Mouse (Mus musculus) cortical plate, adult 2 months (tissue): ENCODE results near the gene Mark4. TPM values are rescaled to one million over a fixed set of nuclear protein-coding genes. Genes with fewer than 3 reads are reported as not detected.
A peak's percentile ranks its signal among the peaks of the same experiment; 100 is the strongest.

Experiments
- H3K27ac ChIP-seq: fragments of 200-500 bp; 2 replicates; pipeline ENCODE4 v1.5.1; 2012; ENCODE audit warnings: low read length, control low read depth, inconsistent platforms; ENCODE audit not compliant: insufficient read depth
- H3K4me1 ChIP-seq: fragments of 200-500 bp; 2 replicates; pipeline ENCODE4 v1.6.1; 2011; ENCODE audit warnings: low read length; ENCODE audit not compliant: control insufficient read depth, insufficient read depth
- H3K4me3 ChIP-seq: fragments of 200-500 bp; 2 replicates; pipeline ENCODE4 v1.5.1; 2011; ENCODE audit warnings: mild to moderate bottlenecking, low read length, control low read depth; ENCODE audit not compliant: insufficient read depth
- CTCF ChIP-seq: fragments of 200-500 bp; IDR thresholded peaks from 2 replicates; pipeline ENCODE4 v1.5.1; 2011; ENCODE audit warnings: mild to moderate bottlenecking, control low read depth, low read length; ENCODE audit not compliant: insufficient read depth; ENCODE audit errors: extremely low read depth
- POLR2A ChIP-seq: fragments of 200-500 bp; IDR thresholded peaks from 2 replicates; pipeline ENCODE4 v1.6.1; 2011; ENCODE audit warnings: mild to moderate bottlenecking, low read length, control low read depth; ENCODE audit not compliant: insufficient read depth; ENCODE audit errors: extremely low read depth
- polyA plus RNA-seq: library from polyadenylated mRNA; depleted of rRNA; stranded (reverse); fragments of >200 nt; gene quantifications from 2 replicates; pipeline ENCODE4 v1.2.3, GENCODE M21; 2012

The Mark4 gene
- polyA plus RNA-seq, 1 experiment: 52.0 TPM

DNA sequence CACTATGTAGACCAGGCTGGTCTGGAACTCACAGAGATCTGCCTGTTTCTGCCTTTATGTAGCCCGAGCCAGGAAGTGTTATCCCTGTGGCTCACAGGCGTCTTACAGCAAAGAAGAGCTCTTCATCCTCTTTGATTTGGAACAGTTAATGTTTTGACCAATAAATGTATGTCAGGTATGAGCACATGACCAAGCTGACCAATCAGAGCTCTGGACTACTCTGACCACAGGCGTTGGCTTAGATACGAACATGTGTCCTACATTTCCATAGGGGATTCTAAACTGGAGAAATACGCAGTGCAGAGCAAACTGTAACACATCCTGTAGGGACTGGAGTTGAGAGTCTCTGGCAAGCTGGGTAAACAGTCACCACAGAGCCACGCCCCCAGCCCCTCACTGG, 31.7 kb downstream of the Mark4 start:
- Histone ChIP-seq H3K4me3 (no peak overlapping the region), H3K4me1 (peaks cover 2% of the 10 kb centered on the region; the same call in 1 of the 2 replicates), H3K27ac (peak overlapping the region; percentile 19; the same call in 1 of the 2 replicates)
- TF ChIP-seq CTCF: no peak
- TF ChIP-seq POLR2A: no peak

DNA sequence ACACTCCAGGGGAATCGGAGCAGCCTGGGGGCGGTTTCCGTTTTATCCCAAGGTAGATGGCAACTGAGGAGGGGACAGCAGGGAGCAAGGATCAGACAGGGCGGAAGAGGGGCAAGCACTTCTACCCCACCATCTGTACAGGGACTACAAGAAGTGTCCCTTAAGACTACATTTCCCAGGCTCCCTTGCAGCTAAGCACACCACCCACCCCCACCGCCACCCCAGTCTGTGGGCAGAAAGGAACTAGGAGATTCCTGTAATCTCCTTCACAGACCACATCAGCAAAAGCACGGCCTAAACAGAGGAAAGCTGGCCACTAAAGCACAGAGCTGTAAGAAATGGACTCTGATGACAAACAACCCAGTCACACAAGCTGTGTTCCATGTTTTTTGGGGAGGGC, 32.3 kb downstream of the Mark4 start:
- Histone ChIP-seq H3K27ac (peak overlapping the region; percentile 19; the same call in 1 of the 2 replicates), H3K4me1 (peaks cover 2% of the 10 kb centered on the region; the same call in 1 of the 2 replicates), H3K4me3 (no peak overlapping the region)
- no peak for TF ChIP-seq CTCF
- TF ChIP-seq POLR2A: no peak

DNA sequence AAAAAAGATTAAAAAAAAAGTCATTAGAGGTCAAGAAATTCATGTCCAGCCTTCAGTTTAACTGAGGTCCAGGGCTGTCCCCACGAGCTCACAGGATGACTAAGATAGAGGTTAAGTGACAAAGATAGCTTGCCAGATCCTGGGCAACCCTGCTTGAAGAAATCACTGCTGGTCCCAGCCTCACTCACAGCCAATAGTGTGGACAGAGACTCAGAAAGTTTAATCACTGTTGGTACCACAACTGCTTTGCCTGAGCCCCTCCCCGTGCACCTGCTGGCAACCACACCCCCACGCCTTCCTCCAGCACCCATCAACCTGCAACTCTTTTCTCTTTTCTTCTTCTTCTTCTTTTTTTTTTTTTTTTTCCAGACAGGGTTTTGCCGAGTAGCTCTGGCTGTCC, 34.6 kb downstream of the Mark4 start:
- no peak overlapping the region for H3K27ac ChIP-seq
- no peak overlapping the region for H3K4me3 ChIP-seq
- peaks cover 4% of the 10 kb centered on the region; the same call in 1 of the 2 replicates for H3K4me1 ChIP-seq
- TF ChIP-seq CTCF (no peak), POLR2A (no peak)

DNA sequence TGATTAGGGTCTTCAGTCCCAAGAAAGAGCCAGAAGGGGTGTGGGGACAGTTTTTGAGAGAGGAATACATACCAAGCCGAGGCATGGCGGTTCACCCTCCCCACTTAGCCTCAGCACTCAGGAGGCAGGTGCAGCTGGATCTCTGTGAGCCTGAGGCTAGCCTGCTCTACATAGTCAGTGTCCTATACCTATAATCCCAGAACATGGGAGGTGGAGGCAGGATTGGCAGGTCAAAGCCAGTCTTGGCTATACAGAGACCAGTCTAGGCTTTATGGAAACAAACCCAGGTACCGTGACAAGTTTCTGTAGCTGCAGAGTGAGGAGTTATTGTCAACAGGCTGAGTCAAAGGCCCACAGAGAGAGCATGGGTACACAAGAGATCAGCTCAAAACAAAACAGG, 35.5 kb downstream of the Mark4 start:
- Histone ChIP-seq H3K4me1 (peaks cover 4% of the 10 kb centered on the region; the same call in 1 of the 2 replicates), H3K27ac (no peak overlapping the region), H3K4me3 (no peak overlapping the region)
- no peak for TF ChIP-seq CTCF
- no peak for TF ChIP-seq POLR2A

DNA sequence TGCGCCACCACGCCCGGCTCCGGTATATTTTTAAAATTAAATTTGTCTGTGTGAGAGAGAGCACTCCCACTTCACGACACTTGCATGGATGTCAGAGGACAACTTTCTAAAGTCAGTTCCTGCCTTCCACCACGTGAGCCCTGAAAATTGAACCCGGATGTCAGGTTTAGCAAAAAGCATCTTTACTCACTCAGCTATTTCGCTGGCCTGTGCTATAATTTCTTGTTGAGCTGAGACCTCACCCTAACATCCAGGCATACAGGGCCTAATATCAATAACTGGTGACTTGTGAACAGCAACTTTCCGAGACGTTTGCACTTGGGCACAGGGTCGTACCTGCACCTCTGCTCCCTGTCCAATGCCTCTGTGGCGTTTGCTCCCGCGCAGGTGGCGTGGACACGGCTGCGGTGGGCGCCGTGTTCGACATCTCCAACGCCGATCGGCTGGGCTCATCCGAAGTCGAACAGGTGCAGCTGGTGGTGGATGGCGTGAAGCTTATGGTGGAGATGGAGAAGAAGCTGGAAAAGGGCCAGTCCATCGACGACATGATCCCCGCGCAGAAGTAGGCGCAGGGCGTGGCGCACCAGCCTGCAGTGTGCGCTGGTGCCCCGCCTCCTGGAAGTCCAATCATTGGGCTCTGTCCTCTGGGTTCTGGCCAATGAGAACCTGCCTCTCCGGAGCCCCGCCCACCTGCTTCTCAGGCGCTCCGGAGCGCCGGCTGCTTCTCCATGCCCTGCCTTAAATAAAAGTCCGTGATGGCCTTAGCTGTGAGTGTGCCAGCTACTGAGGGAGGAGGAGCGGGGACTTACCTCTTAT, 37.6 kb downstream of the Mark4 start:
- peaks cover 2% of the 10 kb centered on the region; the same call in 1 of the 2 replicates for H3K4me1 ChIP-seq
- no peak overlapping the region for H3K27ac ChIP-seq
- no peak for TF ChIP-seq CTCF
- TF ChIP-seq POLR2A: no peak
- peak overlapping the region; percentile 43 for H3K4me3 ChIP-seq

DNA sequence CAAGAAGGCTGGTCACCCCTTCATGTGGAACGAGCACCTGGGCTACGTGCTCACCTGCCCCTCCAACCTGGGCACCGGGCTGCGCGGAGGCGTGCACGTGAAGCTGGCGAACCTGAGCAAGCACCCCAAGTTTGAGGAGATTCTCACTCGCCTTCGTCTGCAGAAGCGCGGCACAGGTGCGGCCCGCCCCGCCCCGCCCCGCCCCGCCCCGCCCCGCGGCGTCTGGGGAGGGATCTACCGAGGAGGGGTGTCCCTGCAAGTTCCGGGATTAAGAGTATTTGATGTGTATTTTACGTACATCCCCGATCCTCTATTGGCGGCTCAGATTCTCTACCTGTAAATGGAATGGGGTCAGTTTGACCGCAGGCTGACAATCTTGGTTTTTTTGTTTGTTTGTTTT, 38.5 kb downstream of the Mark4 start:
- Histone ChIP-seq H3K4me1 (peaks cover 2% of the 10 kb centered on the region; the same call in 1 of the 2 replicates), H3K27ac (no peak overlapping the region), H3K4me3 (peak overlapping the region; percentile 22; the same call in 1 of the 2 replicates)
- TF ChIP-seq CTCF: no peak
- TF ChIP-seq POLR2A: no peak

DNA sequence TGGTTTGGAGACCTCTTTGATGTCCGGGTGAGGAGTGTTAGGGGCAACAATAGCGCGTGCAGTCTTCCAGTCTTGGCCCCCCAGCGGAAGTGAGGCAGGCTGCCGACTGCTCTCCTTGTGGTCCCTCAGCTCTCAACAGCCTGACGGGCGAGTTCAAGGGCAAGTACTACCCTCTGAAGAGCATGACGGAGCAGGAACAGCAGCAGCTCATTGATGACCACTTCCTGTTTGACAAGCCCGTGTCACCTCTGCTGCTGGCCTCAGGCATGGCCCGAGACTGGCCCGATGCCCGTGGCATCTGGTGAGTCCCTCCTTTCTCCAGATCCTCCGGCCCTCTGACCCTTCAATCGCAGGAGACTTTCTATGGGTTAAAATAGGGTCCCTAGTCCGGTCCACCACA, 42.0 kb downstream of the Mark4 start:
- peaks cover 2% of the 10 kb centered on the region; the same call in 1 of the 2 replicates for H3K4me1 ChIP-seq
- TF ChIP-seq CTCF: no peak
- no peak for TF ChIP-seq POLR2A
- H3K4me3 ChIP-seq: no peak overlapping the region
- H3K27ac ChIP-seq: no peak overlapping the region

DNA sequence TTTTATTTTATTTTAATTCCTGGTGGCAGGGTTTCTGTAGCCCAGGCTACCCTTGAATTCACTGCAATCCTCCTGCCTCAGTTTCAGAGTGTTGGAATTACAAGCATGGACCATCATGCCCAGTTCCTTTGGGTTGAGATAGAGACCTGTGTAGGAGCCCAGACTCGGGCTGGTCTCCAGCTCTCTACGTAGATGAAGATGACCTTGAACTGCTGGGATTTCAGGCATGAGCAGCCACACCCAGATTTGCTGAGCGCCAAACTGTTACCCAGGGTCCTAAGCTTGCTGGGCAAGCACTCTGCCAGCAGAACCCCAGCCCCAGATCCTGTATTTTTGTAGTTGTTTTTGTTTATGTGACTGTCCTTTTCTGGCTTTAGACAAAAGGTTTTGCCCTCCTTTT, 45.1 kb downstream of the Mark4 start:
- H3K4me1 ChIP-seq: no peaks in the 10 kb centered on the region
- no peak overlapping the region for H3K4me3 ChIP-seq
- no peak overlapping the region for H3K27ac ChIP-seq
- no peak for TF ChIP-seq CTCF
- TF ChIP-seq POLR2A: no peak

DNA sequence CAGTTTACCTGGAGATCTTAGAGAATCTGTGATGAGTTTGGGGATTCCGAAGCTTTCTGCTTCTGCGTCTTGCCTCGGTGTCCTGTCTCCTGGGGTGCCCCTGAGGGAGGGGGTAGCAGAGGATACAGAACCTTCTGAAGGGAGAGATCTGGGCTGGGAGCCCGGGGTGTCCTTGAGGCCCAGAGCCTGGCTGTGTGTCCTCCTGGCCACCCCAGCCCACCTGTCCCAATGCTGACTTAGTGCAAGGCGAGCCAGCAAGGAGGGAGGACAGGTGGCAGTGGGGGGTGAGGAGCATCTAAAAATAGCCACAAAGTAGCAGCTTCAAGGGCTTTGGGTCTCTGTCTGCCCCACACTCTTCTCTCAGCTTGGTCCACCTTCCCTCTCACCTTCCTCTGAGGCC, 46.8 kb downstream of the Mark4 start:
- Histone ChIP-seq H3K4me1 (no peaks in the 10 kb centered on the region), H3K4me3 (no peak overlapping the region), H3K27ac (no peak overlapping the region)
- no peak for TF ChIP-seq POLR2A
- TF ChIP-seq CTCF: no peak

DNA sequence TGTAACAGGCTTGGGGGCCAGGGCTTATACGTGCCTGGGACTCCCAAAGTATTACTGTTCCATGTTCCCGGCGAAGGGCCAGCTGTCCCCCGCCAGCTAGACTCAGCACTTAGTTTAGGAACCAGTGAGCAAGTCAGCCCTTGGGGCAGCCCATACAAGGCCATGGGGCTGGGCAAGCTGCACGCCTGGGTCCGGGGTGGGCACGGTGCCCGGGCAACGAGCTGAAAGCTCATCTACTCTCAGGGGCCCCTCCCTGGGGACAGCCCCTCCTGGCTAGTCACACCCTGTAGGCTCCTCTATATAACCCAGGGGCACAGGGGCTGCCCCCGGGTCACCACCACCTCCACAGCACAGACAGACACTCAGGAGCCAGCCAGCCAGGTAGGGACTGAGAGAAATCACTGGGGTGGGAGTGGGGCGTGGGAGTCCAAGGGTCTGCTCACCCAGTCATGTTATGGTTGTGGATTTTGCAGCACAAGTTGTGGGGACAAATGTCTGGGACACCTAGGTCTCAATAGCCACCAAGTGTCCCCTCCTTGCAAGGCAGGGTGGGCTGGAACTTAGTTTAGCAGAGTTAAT, 47.8 kb downstream of the Mark4 start:
- H3K4me3 ChIP-seq: no peak overlapping the region
- TF ChIP-seq CTCF (no peak), POLR2A (no peak)
- H3K27ac ChIP-seq: no peak overlapping the region
- no peaks in the 10 kb centered on the region for H3K4me1 ChIP-seq
